Mouse (Mus musculus): ENCODE results near the gene Glce.

DNA sequence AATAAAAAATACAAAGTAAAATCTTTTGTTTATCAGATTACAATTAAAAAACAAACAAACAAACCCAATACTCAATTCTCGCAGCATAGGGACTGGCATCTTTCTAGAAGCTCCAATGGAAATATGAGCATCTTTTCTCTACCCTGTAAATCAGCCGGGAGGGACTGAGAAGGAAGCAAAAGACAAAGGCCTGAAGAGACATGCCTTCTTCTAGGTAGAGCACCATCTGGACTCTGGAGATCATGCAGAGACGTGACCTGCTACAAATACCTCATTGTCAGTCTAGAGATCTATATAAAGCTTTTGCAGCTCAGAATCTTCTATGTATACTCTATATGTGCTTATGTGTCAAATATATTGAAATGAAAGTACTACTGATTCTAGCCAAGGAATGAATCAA, 6.6 kb downstream of the Glce start:
- no peak for TF ChIP-seq CTCF (IDR thresholded peaks at IDR 0.05; ENCODE audit: borderline replicate concordance, insufficient read depth, low read depth, low read length)
- TF ChIP-seq POLR2A (IDR thresholded peaks at IDR 0.05; ENCODE audit: borderline replicate concordance, insufficient read depth, low read length): no peak

Data from cerebellum, adult 2 months (tissue).